Mouse (Mus musculus): ENCODE results near the gene Wdfy3. TPM values are rescaled to one million over a fixed set of nuclear protein-coding genes. Genes with fewer than 3 reads are reported as not detected.

Gene Wdfy3
- polyA plus RNA-seq, 1 experiment, result 24.5 TPM

DNA sequence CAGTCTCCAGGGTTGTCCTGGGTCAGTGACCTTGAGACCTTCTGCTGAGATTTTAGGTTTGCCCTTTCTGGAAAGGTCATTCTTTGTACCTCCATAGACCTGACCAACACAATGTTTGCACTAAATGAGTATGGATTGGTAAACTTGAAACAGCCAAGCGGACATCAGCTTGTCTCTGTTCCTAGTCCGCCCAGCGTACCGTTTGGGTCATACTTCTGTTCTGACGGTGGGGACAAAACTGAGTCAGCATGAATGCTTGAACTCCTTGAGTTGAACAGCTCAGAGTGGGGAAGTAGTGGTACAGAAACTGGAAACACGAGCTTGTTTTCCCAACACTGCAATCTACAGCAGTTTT is 670 bp upstream of the Wdfy3 start:
- H3K4me3 ChIP-seq (ENCODE audit: control insufficient read depth, low read depth, low read length), result peak overlapping the region; percentile 95
- H3K27ac ChIP-seq (ENCODE audit: control insufficient read depth, insufficient read depth, low read depth, low read length), result no peak overlapping the region
- peaks cover 6% of the 10 kb centered on the region for H3K4me1 ChIP-seq (ENCODE audit: control insufficient read depth, insufficient read depth, low read length)
- no peaks in the 10 kb centered on the region for H3K36me3 ChIP-seq (ENCODE audit: control insufficient read depth, insufficient read depth, low read length)
- TF ChIP-seq POLR2A (IDR thresholded peaks at IDR 0.05; ENCODE audit: control insufficient read depth, low read depth, low read length), result no peak
- no peak for TF ChIP-seq CTCF (IDR thresholded peaks at IDR 0.05; ENCODE audit: control insufficient read depth, insufficient read depth, insufficient replicate concordance, low read depth, low read length)
- no peaks in the 10 kb centered on the region for H3K27me3 ChIP-seq (ENCODE audit: control insufficient read depth, insufficient read depth, low read length)

GRCm38 (mm10) chr5:102069051-102069766 is 512 bp downstream of the Wdfy3 start:
- peak overlapping the region; percentile 95 for H3K4me3 ChIP-seq (ENCODE audit: control insufficient read depth, low read depth, low read length)
- peak overlapping the region; percentile 71 for H3K27ac ChIP-seq (ENCODE audit: control insufficient read depth, insufficient read depth, low read depth, low read length)
- no peaks in the 10 kb centered on the region for H3K27me3 ChIP-seq (ENCODE audit: control insufficient read depth, insufficient read depth, low read length)
- no peak for TF ChIP-seq POLR2A (IDR thresholded peaks at IDR 0.05; ENCODE audit: control insufficient read depth, low read depth, low read length)
- TF ChIP-seq CTCF (IDR thresholded peaks at IDR 0.05; ENCODE audit: control insufficient read depth, insufficient read depth, insufficient replicate concordance, low read depth, low read length), result no peak
- H3K36me3 ChIP-seq (ENCODE audit: control insufficient read depth, insufficient read depth, low read length), result no peaks in the 10 kb centered on the region
- peaks cover 6% of the 10 kb centered on the region for H3K4me1 ChIP-seq (ENCODE audit: control insufficient read depth, insufficient read depth, low read length)

DNA sequence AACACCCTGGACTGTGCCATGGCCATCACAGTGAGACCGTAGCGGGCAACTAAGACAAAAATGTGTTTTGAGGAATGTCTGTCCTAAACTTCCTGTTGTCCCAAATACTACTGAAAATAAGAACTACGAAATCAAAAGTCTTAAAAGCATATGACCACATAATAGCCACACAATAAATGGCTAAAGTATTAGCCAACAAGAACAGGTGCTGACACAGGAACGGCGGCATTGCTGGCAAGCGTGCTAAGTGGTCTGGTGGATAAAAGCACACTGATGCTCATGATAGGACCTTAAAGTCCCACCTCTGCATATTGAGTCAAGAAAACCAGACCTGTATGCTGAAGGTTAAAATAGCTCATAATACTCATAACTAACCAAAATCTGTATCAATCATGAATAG is 3.3 kb downstream of the Wdfy3 start:
- TF ChIP-seq POLR2A (IDR thresholded peaks at IDR 0.05; ENCODE audit: control insufficient read depth, low read depth, low read length), result no peak
- TF ChIP-seq CTCF (IDR thresholded peaks at IDR 0.05; ENCODE audit: control insufficient read depth, insufficient read depth, insufficient replicate concordance, low read depth, low read length), result no peak
- Histone ChIP-seq H3K27me3 (ENCODE audit: control insufficient read depth, insufficient read depth, low read length) (no peaks in the 10 kb centered on the region), H3K36me3 (ENCODE audit: control insufficient read depth, insufficient read depth, low read length) (no peaks in the 10 kb centered on the region), H3K4me3 (ENCODE audit: control insufficient read depth, low read depth, low read length) (no peak overlapping the region), H3K27ac (ENCODE audit: control insufficient read depth, insufficient read depth, low read depth, low read length) (no peak overlapping the region), H3K4me1 (ENCODE audit: control insufficient read depth, insufficient read depth, low read length) (peaks cover 6% of the 10 kb centered on the region)

DNA sequence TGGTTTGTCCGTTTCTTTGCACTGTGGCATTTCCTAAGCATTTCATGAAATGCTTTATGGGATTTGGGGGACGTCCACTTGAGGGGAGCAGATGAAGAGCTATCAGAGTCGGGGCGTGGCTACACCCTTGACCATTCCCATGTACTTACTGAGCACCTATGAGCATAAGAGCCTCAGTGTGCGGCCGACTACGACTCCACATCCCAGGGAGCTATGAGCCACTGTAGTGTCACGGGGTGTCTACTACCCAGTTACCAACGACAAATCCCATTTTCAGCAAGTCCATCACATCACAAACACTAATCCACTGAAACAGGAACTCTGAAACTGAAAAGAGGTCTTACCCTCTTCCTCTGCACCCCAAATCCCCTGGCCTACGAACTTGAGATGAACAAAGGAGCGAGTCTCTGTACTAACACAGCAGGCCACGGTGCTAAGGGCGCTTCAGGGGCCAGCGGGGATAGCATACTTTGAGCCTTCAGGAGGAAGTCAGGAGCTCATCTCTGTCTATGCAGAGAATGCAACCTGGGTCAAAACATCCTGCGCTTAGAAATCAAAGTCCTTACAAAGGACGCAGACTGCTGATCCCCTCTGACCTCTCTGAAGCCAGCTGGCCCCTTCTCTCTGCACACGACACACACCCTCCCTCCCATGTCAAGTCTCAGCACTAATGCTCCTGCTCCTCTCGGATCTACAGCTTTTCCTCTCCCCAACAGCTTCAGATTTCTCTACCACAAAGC is 6.5 kb downstream of the Wdfy3 start:
- Histone ChIP-seq H3K27me3 (ENCODE audit: control insufficient read depth, insufficient read depth, low read length) (no peaks in the 10 kb centered on the region), H3K36me3 (ENCODE audit: control insufficient read depth, insufficient read depth, low read length) (no peaks in the 10 kb centered on the region), H3K4me3 (ENCODE audit: control insufficient read depth, low read depth, low read length) (no peak overlapping the region), H3K27ac (ENCODE audit: control insufficient read depth, insufficient read depth, low read depth, low read length) (no peak overlapping the region), H3K4me1 (ENCODE audit: control insufficient read depth, insufficient read depth, low read length) (no peaks in the 10 kb centered on the region)
- TF ChIP-seq CTCF (IDR thresholded peaks at IDR 0.05; ENCODE audit: control insufficient read depth, insufficient read depth, insufficient replicate concordance, low read depth, low read length) (no peak), POLR2A (IDR thresholded peaks at IDR 0.05; ENCODE audit: control insufficient read depth, low read depth, low read length) (no peak)

DNA sequence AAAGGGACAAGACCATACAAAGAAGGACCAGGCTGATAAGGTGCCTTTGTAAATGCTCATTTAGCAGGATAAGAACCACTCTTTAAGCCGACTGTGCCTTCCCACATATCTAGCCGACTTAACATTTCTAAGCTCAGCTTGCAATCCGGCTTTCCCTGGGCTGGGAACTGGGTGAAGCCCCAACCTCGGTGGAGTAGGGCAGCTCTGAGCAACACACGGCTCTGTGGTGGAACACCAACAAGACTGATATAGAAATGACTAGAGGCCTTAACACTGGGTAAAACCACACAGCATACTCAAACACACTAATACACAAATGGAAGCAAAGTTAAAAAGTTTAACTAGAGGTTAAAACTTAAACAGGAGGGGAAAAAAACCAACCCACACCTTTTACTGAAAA is 7.9 kb downstream of the Wdfy3 start:
- no peak overlapping the region for H3K27ac ChIP-seq (ENCODE audit: control insufficient read depth, insufficient read depth, low read depth, low read length)

GRCm38 (mm10) chr5:102055946-102056345 is 13.8 kb downstream of the Wdfy3 start:
- H3K27ac ChIP-seq (ENCODE audit: control insufficient read depth, insufficient read depth, low read depth, low read length), result no peak overlapping the region
- TF ChIP-seq CTCF (IDR thresholded peaks at IDR 0.05; ENCODE audit: control insufficient read depth, insufficient read depth, insufficient replicate concordance, low read depth, low read length) (no peak), POLR2A (IDR thresholded peaks at IDR 0.05; ENCODE audit: control insufficient read depth, low read depth, low read length) (no peak)

More for the DNA sequence above, 7.9 kb downstream of the Wdfy3 start:
- H3K36me3 ChIP-seq (ENCODE audit: control insufficient read depth, insufficient read depth, low read length), result no peaks in the 10 kb centered on the region
- no peaks in the 10 kb centered on the region for H3K4me1 ChIP-seq (ENCODE audit: control insufficient read depth, insufficient read depth, low read length)
- H3K27me3 ChIP-seq (ENCODE audit: control insufficient read depth, insufficient read depth, low read length), result no peaks in the 10 kb centered on the region
- peak overlapping the region; percentile 48 for H3K4me3 ChIP-seq (ENCODE audit: control insufficient read depth, low read depth, low read length)
- TF ChIP-seq POLR2A (IDR thresholded peaks at IDR 0.05; ENCODE audit: control insufficient read depth, low read depth, low read length), result no peak
- no peak for TF ChIP-seq CTCF (IDR thresholded peaks at IDR 0.05; ENCODE audit: control insufficient read depth, insufficient read depth, insufficient replicate concordance, low read depth, low read length)

GRCm38 (mm10) chr5:102055130-102055641 is 14.5 kb downstream of the Wdfy3 start:
- no peak overlapping the region for H3K27ac ChIP-seq (ENCODE audit: control insufficient read depth, insufficient read depth, low read depth, low read length)
- TF ChIP-seq POLR2A (IDR thresholded peaks at IDR 0.05; ENCODE audit: control insufficient read depth, low read depth, low read length), result no peak
- TF ChIP-seq CTCF (IDR thresholded peaks at IDR 0.05; ENCODE audit: control insufficient read depth, insufficient read depth, insufficient replicate concordance, low read depth, low read length), result no peak
- H3K4me1 ChIP-seq (ENCODE audit: control insufficient read depth, insufficient read depth, low read length), result peaks cover 5% of the 10 kb centered on the region
- H3K4me3 ChIP-seq (ENCODE audit: control insufficient read depth, low read depth, low read length), result no peak overlapping the region
- no peaks in the 10 kb centered on the region for H3K27me3 ChIP-seq (ENCODE audit: control insufficient read depth, insufficient read depth, low read length)
- H3K36me3 ChIP-seq (ENCODE audit: control insufficient read depth, insufficient read depth, low read length), result no peaks in the 10 kb centered on the region

More at GRCm38 (mm10) chr5:102055946-102056345, 13.8 kb downstream of the Wdfy3 start:
- Histone ChIP-seq H3K27me3 (ENCODE audit: control insufficient read depth, insufficient read depth, low read length) (no peaks in the 10 kb centered on the region), H3K4me1 (ENCODE audit: control insufficient read depth, insufficient read depth, low read length) (peaks cover 5% of the 10 kb centered on the region), H3K4me3 (ENCODE audit: control insufficient read depth, low read depth, low read length) (no peak overlapping the region), H3K36me3 (ENCODE audit: control insufficient read depth, insufficient read depth, low read length) (no peaks in the 10 kb centered on the region)

Data from testis, adult 2 months (tissue).